In genomic region chr2:63434327-63434726, GRCm38 (mm10) we compare ENCODE assay signal across 35 mouse cellular contexts.
"Had no signal": no experiment of that assay in that cellular context is flagged by ENCODE, and none has a peak within 500 bp of the region (broad histone marks: within the 10 kb centered on the region; RNA-seq: fewer than 3 reads in every experiment).

No protein-coding gene starts in this region.

- H3K4me3 ChIP-seq: heart, embryonic 12.5 days; heart, embryonic 13.5 days; heart, embryonic 15.5 days; hindbrain, embryonic 10.5 days; hindbrain, embryonic 12.5 days; hindbrain, embryonic 13.5 days; hindbrain, embryonic 15.5 days; intestine, embryonic 15.5 days; kidney, embryonic 15.5 days; layer of hippocampus, adult 2 months; left cerebral cortex, adult 2 months had no signal

- H3K27me3 ChIP-seq: heart, embryonic 12.5 days; heart, embryonic 13.5 days; heart, embryonic 15.5 days; hindbrain, embryonic 12.5 days; hindbrain, embryonic 13.5 days; hindbrain, embryonic 15.5 days; intestine, embryonic 15.5 days; kidney, embryonic 15.5 days had no signal

- H3K9me3 ChIP-seq: heart, embryonic 12.5 days; heart, embryonic 13.5 days; heart, embryonic 15.5 days; hindbrain, embryonic 10.5 days; hindbrain, embryonic 12.5 days; hindbrain, embryonic 13.5 days; hindbrain, embryonic 15.5 days; intestine, embryonic 15.5 days; kidney, embryonic 15.5 days had no signal

- H3K36me3 ChIP-seq: heart, embryonic 12.5 days; heart, embryonic 13.5 days; heart, embryonic 15.5 days; hindbrain, embryonic 10.5 days; hindbrain, embryonic 12.5 days; hindbrain, embryonic 13.5 days; hindbrain, embryonic 15.5 days; intestine, embryonic 15.5 days; kidney, embryonic 15.5 days had no signal

- ATAC-seq: hindbrain, embryonic 16.5 days; hindbrain, postnatal 0 days; inflammation-experienced regulatory T-cells, adult 6 months; intestine, embryonic 15.5 days; intestine, embryonic 16.5 days; intestine, postnatal 0 days had no signal

- DNase-seq: heart, postnatal 10 days; heart, postnatal 14 days; heart, postnatal 36 days; heart, postnatal 4 days; kidney, adult 11 months; kidney, adult 18-20 months; kidney, adult 2 months; kidney, adult 8-10 months; kidney, adult 9 months; kidney, postnatal 10 days; kidney, postnatal 14 days; kidney, postnatal 25 days; kidney, postnatal 36 days; kidney, postnatal 4 days; layer of hippocampus, adult 9-11 months; layer of hippocampus, postnatal 36 days had no signal

- H3K27ac ChIP-seq: heart, embryonic 13.5 days; heart, embryonic 15.5 days; hindbrain, embryonic 10.5 days; hindbrain, embryonic 12.5 days; hindbrain, embryonic 13.5 days; hindbrain, embryonic 14.5 days; hindbrain, embryonic 15.5 days; hindbrain, postnatal 0 days; intestine, embryonic 15.5 days; kidney, embryonic 15.5 days; kidney, postnatal 0 days; layer of hippocampus, adult 2 months; left cerebral cortex, adult 2 months had no signal

- H3K4me2 ChIP-seq: heart, embryonic 11.5 days; heart, embryonic 12.5 days; heart, embryonic 13.5 days; heart, embryonic 15.5 days; hindbrain, embryonic 12.5 days; hindbrain, embryonic 13.5 days; hindbrain, embryonic 14.5 days; hindbrain, embryonic 15.5 days; intestine, embryonic 15.5 days; kidney, embryonic 15.5 days had no signal

- H3K4me1 ChIP-seq: heart, embryonic 12.5 days; heart, embryonic 13.5 days; heart, embryonic 15.5 days; hindbrain, embryonic 10.5 days; hindbrain, embryonic 12.5 days; hindbrain, embryonic 13.5 days; hindbrain, embryonic 15.5 days; intestine, embryonic 15.5 days; kidney, embryonic 15.5 days had no signal

- H3K9ac ChIP-seq: heart, embryonic 12.5 days; heart, embryonic 13.5 days; heart, embryonic 15.5 days; hindbrain, embryonic 12.5 days; hindbrain, embryonic 13.5 days; hindbrain, embryonic 14.5 days; hindbrain, embryonic 15.5 days; intestine, embryonic 15.5 days; kidney, embryonic 15.5 days had no signal
